Mouse (Mus musculus) E14TG2a.4 (cell line): ENCODE measurements around the gene Pabpc4.

Experiments
- CTCF ChIP-seq: conservative IDR thresholded peaks from 2 replicates; pipeline ENCODE4 v1.5.1; 2014; ENCODE audit warnings: low read length
- NANOG ChIP-seq: IDR thresholded peaks from 2 replicates; pipeline ENCODE4 v1.6.1; 2014; ENCODE audit warnings: borderline replicate concordance, low read length, mixed read lengths
- POU5F1 ChIP-seq: IDR thresholded peaks from 2 replicates; pipeline ENCODE4 v1.6.1; 2014; ENCODE audit warnings: low read length, borderline replicate concordance

GRCm38 (mm10) chr4:123331326-123331725 is 69.2 kb downstream of the Pabpc4 start:
- no peak for TF ChIP-seq CTCF
- TF ChIP-seq NANOG = no peak
- TF ChIP-seq POU5F1 = no peak
